Mouse (Mus musculus): ENCODE measurements at regions not wholly inside any gene's neighbourhood (a gene's known extent, or its start where the extent isn't known, plus 50 kb on each side); places are given as distances from the start of the nearest gene placed in this dataset.

- DNase-seq, result peak in 1 of 2 experiments; percentile 6
- intact Hi-C loops (cut with DNase I), result no loop called here
These were observed 107.8 kb upstream of the Man2a1 start for GRCm38 (mm10) chr17:64492614-64493269.

- intact Hi-C loops (cut with DNase I), result loop anchor here (5.0 kb wide), 1 partner anchor 753 kb away; no protein-coding TSS in a partner anchor
- peak; percentile 8 to 26 for DNase-seq
These were observed 101.1 kb upstream of the Man2a1 start for GRCm38 (mm10) chr17:64499281-64499997.

GRCm38 (mm10) chr17:64502376-64502775 lies 98.2 kb upstream of the Man2a1 start:
- no peak for DNase-seq
- intact Hi-C loops (cut with DNase I), result loop anchor here (5.0 kb wide), 1 partner anchor 370 kb away; no protein-coding TSS in a partner anchor

GRCm38 (mm10) chr17:64505956-64506355 lies 94.6 kb upstream of the Man2a1 start:
- no peak for DNase-seq

GRCm38 (mm10) chr17:64511139-64511779 lies 89.3 kb upstream of the Man2a1 start:
- DNase-seq, result no peak
- intact Hi-C loops (cut with DNase I), result no loop called here

More at GRCm38 (mm10) chr17:64505956-64506355, 94.6 kb upstream of the Man2a1 start:
- intact Hi-C loops (cut with DNase I), result no loop called here

GRCm38 (mm10) chr17:64522213-64522612 lies 78.3 kb upstream of the Man2a1 start:
- intact Hi-C loops (cut with DNase I), result no loop called here
- DNase-seq, result no peak

- intact Hi-C loops (cut with DNase I), result no loop called here
- no peak for DNase-seq
These were observed 76.6 kb upstream of the Man2a1 start for GRCm38 (mm10) chr17:64523899-64524298.

GRCm38 (mm10) chr17:64527817-64528216 lies 72.7 kb upstream of the Man2a1 start:
- DNase-seq, result no peak
- intact Hi-C loops (cut with DNase I), result no loop called here

- intact Hi-C loops (cut with DNase I), result no loop called here
- no peak for DNase-seq
These were observed 72.1 kb upstream of the Man2a1 start for GRCm38 (mm10) chr17:64528476-64528875.

GRCm38 (mm10) chr17:64529296-64529994 lies 71.1 kb upstream of the Man2a1 start:
- no peak for DNase-seq
- intact Hi-C loops (cut with DNase I), result no loop called here

GRCm38 (mm10) chr17:64531150-64531549 lies 69.4 kb upstream of the Man2a1 start:
- intact Hi-C loops (cut with DNase I), result no loop called here
- DNase-seq, result no peak

GRCm38 (mm10) chr17:64534323-64534722 lies 66.2 kb upstream of the Man2a1 start:
- no peak for DNase-seq
- intact Hi-C loops (cut with DNase I), result no loop called here

GRCm38 (mm10) chr17:64538520-64538953 lies 62.0 kb upstream of the Man2a1 start:
- intact Hi-C loops (cut with DNase I), result no loop called here
- DNase-seq, result no peak

- DNase-seq, result no peak
- intact Hi-C loops (cut with DNase I), result no loop called here
These were observed 60.1 kb upstream of the Man2a1 start for GRCm38 (mm10) chr17:64540411-64540810.

GRCm38 (mm10) chr17:64548536-64548935 lies 52.0 kb upstream of the Man2a1 start:
- intact Hi-C loops (cut with DNase I), result no loop called here
- no peak for DNase-seq

- no peak for DNase-seq
- intact Hi-C loops (cut with DNase I), result no loop called here
These were observed 50.5 kb upstream of the Man2a1 start for GRCm38 (mm10) chr17:64550034-64550433.

Small RNAs in the stretch of these regions (microRNA-seq; reads per million reads assigned to microRNA genes)
- 0 reads per million in 2 experiments for gene Mir6420 (ENCODE audit: borderline number of aligned reads in 2 of 2)
